Mouse (Mus musculus) liver, adult 2 months (tissue): ENCODE measurements around the gene Slco2b1.

Source experiments
- CTCF ChIP-seq: fragments of 200-500 bp; IDR thresholded peaks from 2 replicates; pipeline ENCODE4 v1.5.1; 2011; ENCODE audit warnings: low read depth, low read length, control low read depth
- POLR2A ChIP-seq: fragments of 200-500 bp; IDR thresholded peaks from 2 replicates; pipeline ENCODE4 v1.6.1; 2011; ENCODE audit warnings: low read length, control low read depth; ENCODE audit not compliant: insufficient read depth; ENCODE audit errors: extremely low read depth

GRCm38 (mm10) chr7:99671544-99672435, 39.4 kb downstream of the Slco2b1 start:
- TF ChIP-seq CTCF (no peak), POLR2A (no peak)
